Mouse (Mus musculus) heart, postnatal 0 days (tissue): ENCODE measurements around the gene Ucp3.

Experiments
- CTCF ChIP-seq: IDR thresholded peaks from 2 replicates; pipeline ENCODE4 v1.5.1; 2016; ENCODE audit warnings: antibody characterized with exemption, control low read depth, low read depth
- EP300 ChIP-seq: IDR thresholded peaks from 2 replicates; pipeline ENCODE4 v1.6.1; 2016; ENCODE audit warnings: antibody characterized with exemption, low read depth

- TF ChIP-seq CTCF (no peak), EP300 (no peak)
Observed at GRCm38 (mm10) chr7:100463757-100464156, 9.0 kb upstream of the Ucp3 start.
